Mouse (Mus musculus) liver, adult 2 months (tissue): ENCODE measurements around the gene Clmn.

Experiments
- CTCF ChIP-seq: fragments of 200-500 bp; IDR thresholded peaks from 2 replicates; pipeline ENCODE4 v1.5.1; 2011; ENCODE audit warnings: low read depth, low read length, control low read depth
- POLR2A ChIP-seq: fragments of 200-500 bp; IDR thresholded peaks from 2 replicates; pipeline ENCODE4 v1.6.1; 2011; ENCODE audit warnings: low read length, control low read depth; ENCODE audit not compliant: insufficient read depth; ENCODE audit errors: extremely low read depth

DNA sequence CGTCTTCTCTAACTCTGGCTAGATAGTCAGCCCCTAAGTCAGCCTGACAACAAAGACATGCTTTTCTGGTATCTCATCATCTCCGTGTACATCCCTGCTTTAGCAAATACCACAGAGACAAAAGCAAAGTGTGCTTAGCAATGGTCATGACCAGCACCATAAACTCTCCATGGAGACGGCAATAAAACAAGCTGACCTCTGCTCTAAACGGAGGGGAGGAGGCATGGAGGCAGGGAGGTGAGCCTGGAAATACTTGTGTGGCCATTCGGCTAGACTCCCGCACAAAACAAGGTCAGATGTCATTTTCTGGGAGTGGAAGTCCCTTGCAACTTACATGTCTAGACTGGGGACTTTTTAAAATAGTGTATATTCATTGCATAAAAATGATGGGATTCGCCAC, 9.3 kb downstream of the Clmn start:
- no peak for TF ChIP-seq CTCF
- TF ChIP-seq POLR2A = no peak
